Mouse (Mus musculus) E14TG2a.4 (cell line): Measurements from ENCODE around the gene Ncoa3.
"Not testable (repeated sequence)": the region's sequence is repeated elsewhere in the genome, so short reads cannot be mapped to it uniquely, and the experiment has no call there.

Source experiments
- CTCF ChIP-seq: conservative IDR thresholded peaks from 2 replicates; pipeline ENCODE4 v1.5.1; 2014; ENCODE audit warnings: low read length
- NANOG ChIP-seq: IDR thresholded peaks from 2 replicates; pipeline ENCODE4 v1.6.1; 2014; ENCODE audit warnings: borderline replicate concordance, low read length, mixed read lengths
- POU5F1 ChIP-seq: IDR thresholded peaks from 2 replicates; pipeline ENCODE4 v1.6.1; 2014; ENCODE audit warnings: low read length, borderline replicate concordance

GRCm38 (mm10) chr2:165948785-165949184, 43.7 kb upstream of the Ncoa3 start:
- not testable (repeated sequence) for TF ChIP-seq CTCF, POU5F1, NANOG
